Mouse (Mus musculus): ENCODE data around the gene Tspan5.

Tspan5 gene

GRCm38 (mm10) chr3:138744030-138744774 is 2.2 kb downstream of the Tspan5 start:
- peak in 1 of 2 experiments; percentile 17 for DNase-seq

- no peak for DNase-seq
Measured at GRCm38 (mm10) chr3:138745091-138745490, 3.1 kb downstream of the Tspan5 start.

GRCm38 (mm10) chr3:138745596-138745995 is 3.6 kb downstream of the Tspan5 start:
- DNase-seq = no peak

GRCm38 (mm10) chr3:138746556-138746955 is 4.6 kb downstream of the Tspan5 start:
- no peak for DNase-seq

GRCm38 (mm10) chr3:138747035-138747434 is 5.0 kb downstream of the Tspan5 start:
- no peak for DNase-seq

- no peak for DNase-seq
Measured at GRCm38 (mm10) chr3:138747985-138748384, 6.0 kb downstream of the Tspan5 start.

- no peak for DNase-seq
Measured at GRCm38 (mm10) chr3:138749645-138750044, 7.7 kb downstream of the Tspan5 start.

- no peak for DNase-seq
Measured at GRCm38 (mm10) chr3:138751328-138751727, 9.3 kb downstream of the Tspan5 start.

GRCm38 (mm10) chr3:138752056-138752455 is 10.1 kb downstream of the Tspan5 start:
- no peak for DNase-seq

GRCm38 (mm10) chr3:138752769-138753168 is 10.8 kb downstream of the Tspan5 start:
- DNase-seq = no peak

- peak; percentile 54 to 57 for DNase-seq
Measured at GRCm38 (mm10) chr3:138753182-138753885, 11.3 kb downstream of the Tspan5 start.

GRCm38 (mm10) chr3:138754328-138754727 is 12.3 kb downstream of the Tspan5 start:
- DNase-seq = no peak

GRCm38 (mm10) chr3:138757283-138757682 is 15.3 kb downstream of the Tspan5 start:
- no peak for DNase-seq

GRCm38 (mm10) chr3:138759968-138760684 is 18.1 kb downstream of the Tspan5 start:
- no peak for DNase-seq

- DNase-seq = peak; percentile 61 to 62
Measured at GRCm38 (mm10) chr3:138760685-138761119, 18.7 kb downstream of the Tspan5 start.

GRCm38 (mm10) chr3:138761531-138761930 is 19.5 kb downstream of the Tspan5 start:
- no peak for DNase-seq

GRCm38 (mm10) chr3:138763941-138764340 is 21.9 kb downstream of the Tspan5 start:
- no peak for DNase-seq

GRCm38 (mm10) chr3:138764782-138765181 is 22.8 kb downstream of the Tspan5 start:
- no peak for DNase-seq

- DNase-seq = no peak
Measured at GRCm38 (mm10) chr3:138767034-138767433, 25.0 kb downstream of the Tspan5 start.

- no peak for DNase-seq
Measured at GRCm38 (mm10) chr3:138768541-138769093, 26.6 kb downstream of the Tspan5 start.

GRCm38 (mm10) chr3:138770650-138771331 is 28.8 kb downstream of the Tspan5 start:
- no peak for DNase-seq

- no peak for DNase-seq
Measured at GRCm38 (mm10) chr3:138771549-138772333, 29.7 kb downstream of the Tspan5 start.
